Mouse (Mus musculus) left cerebral cortex, postnatal 25 days (tissue): Measurements from ENCODE around the gene Cdh18. TPM values are rescaled to one million over a fixed set of nuclear protein-coding genes. Genes with fewer than 3 reads are reported as not detected.
"Not testable (repeated sequence)": the region's sequence is repeated elsewhere in the genome, so short reads cannot be mapped to it uniquely, and the experiment has no call there.

Experiments
- DNase-seq, 2 experiments: peaks; one replicate each; pipeline ENCODE4 v3.0.0; 2022; ENCODE audit warnings: low spot score in 2 of 2, mixed read lengths in 1 of 2
- intact Hi-C: fragments of 180-260 bp; cut with DNase I; formaldehyde crosslinking; loops from one replicate; pipeline ENCODE4 v1.15.1; 2025
- total RNA-seq, 2 experiments: library from RNA; stranded (reverse); gene quantifications; 2 replicates each; pipeline ENCODE4 v1.2.3; 2021

Gene Cdh18
- total RNA-seq, 2 experiments from 2014 or later, result 28.6 to 30.7 TPM

GRCm38 (mm10) chr15:23134950-23135715 is 586.3 kb downstream of the Cdh18 start:
- no peak for DNase-seq
- intact Hi-C loops, result no loop called here

- no peak for DNase-seq
- intact Hi-C loops, result no loop called here
These were observed 588.1 kb downstream of the Cdh18 start for GRCm38 (mm10) chr15:23136971-23137370.

GRCm38 (mm10) chr15:23142907-23143306 is 594.1 kb downstream of the Cdh18 start:
- DNase-seq, intact Hi-C loops: not testable (repeated sequence)

- intact Hi-C loops, result no loop called here
- no peak for DNase-seq
These were observed 607.1 kb downstream of the Cdh18 start for GRCm38 (mm10) chr15:23155883-23156282.

GRCm38 (mm10) chr15:23164869-23165268 is 616.0 kb downstream of the Cdh18 start:
- intact Hi-C loops, result no loop called here
- DNase-seq, result no peak

GRCm38 (mm10) chr15:23174623-23175022 is 625.8 kb downstream of the Cdh18 start:
- intact Hi-C loops, result no loop called here
- DNase-seq, result no peak

- peak in 1 of 2 experiments; percentile 6 for DNase-seq
- intact Hi-C loops, result no loop called here
These were observed 663.2 kb downstream of the Cdh18 start for GRCm38 (mm10) chr15:23212068-23212467.

- no peak for DNase-seq
- intact Hi-C loops, result no loop called here
These were observed 681.8 kb downstream of the Cdh18 start for GRCm38 (mm10) chr15:23230616-23231015.

GRCm38 (mm10) chr15:23257751-23258440 is 709.1 kb downstream of the Cdh18 start:
- intact Hi-C loops, result no loop called here
- DNase-seq, result no peak

GRCm38 (mm10) chr15:23278421-23278820 is 729.6 kb downstream of the Cdh18 start:
- no peak for DNase-seq
- intact Hi-C loops, result no loop called here

GRCm38 (mm10) chr15:23305018-23305417 is 756.2 kb downstream of the Cdh18 start:
- intact Hi-C loops, result no loop called here
- DNase-seq, result no peak

GRCm38 (mm10) chr15:23316766-23317165 is 767.9 kb downstream of the Cdh18 start:
- intact Hi-C loops, result no loop called here
- no peak for DNase-seq

GRCm38 (mm10) chr15:23317409-23317808 is 768.6 kb downstream of the Cdh18 start:
- intact Hi-C loops, result no loop called here
- DNase-seq, result no peak

- DNase-seq, intact Hi-C loops: not testable (repeated sequence)
These were observed 791.5 kb downstream of the Cdh18 start for GRCm38 (mm10) chr15:23340338-23340737.

- DNase-seq, result no peak
- intact Hi-C loops, result no loop called here
These were observed 802.3 kb downstream of the Cdh18 start for GRCm38 (mm10) chr15:23351078-23351477.

- intact Hi-C loops, result no loop called here
- DNase-seq, result no peak
These were observed 817.5 kb downstream of the Cdh18 start for GRCm38 (mm10) chr15:23366325-23366724.

- intact Hi-C loops, result no loop called here
- no peak for DNase-seq
These were observed 818.9 kb downstream of the Cdh18 start for GRCm38 (mm10) chr15:23367712-23368111.

GRCm38 (mm10) chr15:23378016-23378750 is 829.4 kb downstream of the Cdh18 start:
- intact Hi-C loops, result no loop called here
- peak in 1 of 2 experiments; percentile 61 for DNase-seq

- DNase-seq, result no peak
- intact Hi-C loops, result no loop called here
These were observed 837.0 kb downstream of the Cdh18 start for GRCm38 (mm10) chr15:23385816-23386215.

GRCm38 (mm10) chr15:23396646-23397045 is 847.8 kb downstream of the Cdh18 start:
- DNase-seq, result no peak

More at GRCm38 (mm10) chr15:23396646-23397045, 847.8 kb downstream of the Cdh18 start:
- intact Hi-C loops, result no loop called here
